Mouse (Mus musculus) lung, adult 2 months (tissue): Measurements from ENCODE around the gene Trip12.

Experiments used
- CTCF ChIP-seq: fragments of 200-500 bp; IDR thresholded peaks from 2 replicates; pipeline ENCODE4 v1.5.1; 2011; ENCODE audit warnings: mild to moderate bottlenecking, low read length, control low read depth; ENCODE audit not compliant: insufficient read depth
- POLR2A ChIP-seq: fragments of 200-500 bp; IDR thresholded peaks from 2 replicates; pipeline ENCODE4 v1.6.1; 2011; ENCODE audit warnings: low read depth, mild to moderate bottlenecking, control low read depth, low read length, borderline replicate concordance; ENCODE audit errors: extremely low read depth

DNA sequence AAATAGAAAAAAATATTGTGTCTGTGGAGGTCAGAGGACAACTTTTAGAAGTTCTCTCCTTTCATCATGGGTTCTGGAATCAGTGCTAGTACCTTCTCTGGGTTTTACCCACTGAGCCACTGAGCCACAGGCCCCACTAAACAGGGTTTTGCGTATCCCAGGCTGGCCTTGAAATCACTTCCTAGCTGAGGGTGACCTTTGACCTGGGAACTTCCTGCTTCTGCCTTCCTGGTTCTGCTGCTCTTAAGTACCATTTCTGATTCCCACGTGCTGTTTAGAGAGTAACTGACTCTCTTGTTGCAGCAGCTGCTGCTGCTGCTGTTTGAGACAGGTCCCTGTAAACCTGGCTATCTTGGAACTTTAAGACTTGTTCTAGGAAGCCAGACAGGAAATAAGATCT lies 24.3 kb upstream of the Trip12 start:
- TF ChIP-seq POLR2A (no peak), CTCF (no peak)
